Mouse (Mus musculus) T-helper 17 cell (primary cell): ENCODE measurements around the gene Dst.

Experiments used
- in situ Hi-C, 2 experiments: fragments of 300-600 bp; cut with MboI, MseI; formaldehyde crosslinking; loops; 1 replicate in 1 of 2; 2 replicates in 1 of 2; pipeline ENCODE4 v1.15.1; 2025; ENCODE audit warnings: high pct_unique_total_duplicates in 2 of 2

The Dst gene

DNA sequence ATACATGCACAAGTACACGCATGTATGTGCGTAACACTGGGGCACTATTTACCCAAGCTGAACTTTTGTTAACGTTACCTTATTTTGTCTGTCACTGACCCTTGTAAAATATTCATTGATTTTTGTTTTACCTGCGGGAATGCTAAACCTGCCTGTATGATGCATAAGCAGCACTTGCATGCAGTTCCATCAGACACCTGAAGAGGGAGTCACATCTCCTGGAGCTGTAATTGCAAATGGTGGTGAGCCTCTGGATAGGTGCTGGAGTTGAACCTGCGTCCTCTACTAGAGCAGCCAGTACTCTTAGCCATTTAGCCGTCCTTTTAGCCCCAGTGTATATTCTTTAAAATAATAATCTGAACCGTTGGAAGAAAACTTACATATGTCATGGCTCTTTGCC, 185.6 kb downstream of the Dst start:
- in situ Hi-C loops, result no loop called here

DNA sequence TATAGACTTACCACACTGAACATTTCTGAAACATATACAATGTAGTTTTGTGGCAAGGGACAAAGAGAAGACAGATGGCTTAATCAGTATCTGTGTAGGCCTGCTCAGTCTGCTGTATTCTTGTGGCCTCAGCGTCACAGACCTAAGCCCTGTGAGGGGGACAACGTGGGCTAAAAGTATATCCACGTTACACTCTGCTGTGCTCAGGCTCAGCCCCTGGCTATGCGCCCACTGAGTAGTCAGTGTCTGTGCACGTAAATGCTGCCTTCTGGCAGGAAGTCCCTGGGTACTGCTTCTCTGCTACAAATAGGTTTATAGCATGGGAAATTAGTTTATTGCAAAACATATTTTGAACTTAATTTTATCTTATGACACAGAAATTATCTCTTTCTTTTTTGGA, 186.3 kb downstream of the Dst start:
- in situ Hi-C loops, result no loop called here

DNA sequence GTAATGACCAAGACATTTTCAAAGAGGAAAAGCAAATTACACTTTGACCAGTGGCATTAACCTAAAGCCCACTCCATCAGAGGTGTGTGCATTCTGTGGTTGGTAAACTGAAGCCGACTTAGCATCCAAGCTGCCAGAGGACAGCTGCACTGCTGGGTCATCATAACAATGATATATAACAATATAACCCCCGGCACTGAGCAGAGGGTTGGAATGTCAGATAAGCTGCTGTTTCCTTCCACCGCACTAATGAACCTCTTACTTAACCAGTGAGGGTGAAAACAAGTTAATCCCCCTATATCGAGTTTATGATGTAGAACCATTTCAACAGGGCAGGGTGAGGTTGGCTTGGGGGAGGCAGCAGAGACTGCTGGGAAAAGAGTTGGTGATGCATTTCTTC, 187.1 kb downstream of the Dst start:
- in situ Hi-C loops, result no loop called here

DNA sequence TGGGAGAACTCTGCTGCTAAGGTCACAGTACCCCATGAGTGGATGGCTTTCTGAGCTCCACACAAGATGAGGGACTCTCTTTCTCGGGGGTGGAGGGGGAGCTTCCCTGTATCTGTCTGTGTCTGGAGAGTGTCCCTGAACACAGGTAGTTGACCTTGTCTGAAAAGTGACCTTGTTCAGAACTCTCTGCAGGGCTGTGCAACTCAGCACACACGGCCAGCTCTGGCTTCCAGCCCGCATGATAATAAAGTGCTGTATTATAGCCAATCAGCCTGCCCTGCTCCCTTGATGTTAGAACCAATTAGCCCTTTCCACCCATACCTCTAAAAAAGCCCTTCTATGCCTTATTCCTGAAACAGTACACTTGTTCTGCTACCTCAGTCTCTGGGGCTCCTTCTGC, 188.9 kb downstream of the Dst start:
- in situ Hi-C loops, result no loop called here

DNA sequence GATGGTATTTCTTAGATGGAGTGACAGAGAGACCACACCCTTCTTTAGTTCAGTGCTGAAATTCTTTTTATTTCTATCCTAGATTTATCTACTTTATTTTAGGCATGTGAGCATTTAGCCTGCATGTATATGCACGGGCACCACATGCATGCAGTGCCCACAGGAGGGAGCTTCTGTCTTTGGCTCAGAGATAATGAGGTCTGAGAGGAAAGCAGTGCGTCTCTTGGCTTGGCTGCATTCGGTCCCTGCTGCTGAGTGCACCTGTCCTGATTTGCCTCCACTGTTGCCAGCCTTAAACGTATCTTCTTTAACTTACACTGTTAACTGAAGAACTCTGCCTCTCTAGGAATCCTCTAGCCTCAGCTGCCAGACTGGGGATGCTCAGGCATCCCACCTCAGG, 189.6 kb downstream of the Dst start:
- in situ Hi-C loops, result no loop called here

DNA sequence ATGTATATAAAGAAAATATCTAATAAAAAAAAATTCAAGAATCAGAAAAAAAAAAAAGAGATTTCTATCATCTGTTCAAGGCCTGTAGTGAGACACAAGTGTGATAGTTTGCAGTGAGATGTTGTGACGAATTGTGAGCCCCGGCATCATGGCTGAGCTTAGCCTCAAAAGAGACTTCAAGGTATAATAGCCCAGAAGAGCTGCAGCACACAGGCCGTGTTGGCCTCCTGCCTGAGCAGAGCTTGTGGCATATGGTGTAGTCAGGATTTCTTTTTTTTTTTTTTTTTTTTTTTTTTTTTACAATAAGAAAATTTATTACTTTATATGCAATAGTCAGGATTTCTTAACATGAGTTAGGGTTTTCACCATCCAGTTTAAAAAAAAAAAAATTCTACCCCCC, 191.4 kb downstream of the Dst start:
- in situ Hi-C loops, result no loop called here

DNA sequence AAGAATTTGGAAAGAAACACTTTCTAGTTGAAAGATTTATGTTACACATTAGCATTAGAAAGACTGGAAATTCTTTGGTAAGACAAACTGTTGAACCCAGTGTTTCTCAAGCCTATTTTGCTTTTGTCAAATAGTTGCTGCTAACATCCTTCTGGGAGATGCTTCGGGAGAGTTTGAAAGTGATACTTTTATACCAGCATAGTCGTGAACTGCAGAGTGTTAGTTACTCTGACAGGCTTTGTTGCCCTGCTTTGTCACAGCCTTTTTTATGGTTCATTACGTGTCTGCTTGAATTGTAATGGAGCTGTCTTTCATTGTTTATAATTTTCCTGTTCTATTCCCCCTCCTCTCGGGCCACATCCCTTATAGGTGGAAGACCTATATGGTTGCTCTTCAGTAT, 192.4 kb downstream of the Dst start:
- in situ Hi-C loops, result no loop called here

DNA sequence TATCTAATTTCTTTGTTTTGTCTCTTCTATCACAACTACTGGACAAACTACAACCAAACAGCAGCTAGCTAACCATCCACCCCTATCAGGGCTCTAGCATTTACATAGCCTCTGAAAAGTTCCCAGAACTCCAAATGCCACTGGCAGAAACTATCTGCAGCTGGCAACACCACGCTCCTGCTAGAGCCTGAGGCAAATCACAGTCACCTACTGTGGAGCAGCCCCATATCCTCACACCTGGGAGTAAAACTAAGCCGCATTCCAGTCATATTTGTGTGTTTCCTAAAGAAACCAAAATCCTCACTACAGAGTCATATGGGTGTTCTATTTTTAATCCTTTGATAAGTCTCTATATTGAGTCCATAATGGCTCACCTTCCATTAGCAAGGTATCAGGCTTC, 194.6 kb downstream of the Dst start:
- in situ Hi-C loops, result no loop called here

DNA sequence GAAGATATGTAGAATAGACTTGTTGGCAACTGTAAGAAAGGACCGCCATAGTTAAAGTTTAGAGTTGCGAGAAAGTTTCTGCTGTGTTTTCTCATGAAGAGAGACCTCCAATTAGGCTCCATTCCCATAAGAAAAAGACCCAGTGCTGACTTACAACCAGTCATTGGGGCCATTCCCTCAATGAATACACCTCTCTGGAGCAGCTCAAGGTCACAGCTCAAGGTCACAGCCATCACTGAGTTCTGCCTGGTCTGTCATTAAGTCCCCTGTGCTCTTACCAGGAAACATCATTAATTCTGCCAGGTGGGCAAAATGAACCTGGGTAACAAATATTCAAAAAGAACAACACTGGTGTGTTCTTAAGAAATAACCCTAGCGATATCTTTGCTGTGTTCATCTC, 195.2 kb downstream of the Dst start:
- in situ Hi-C loops, result no loop called here

DNA sequence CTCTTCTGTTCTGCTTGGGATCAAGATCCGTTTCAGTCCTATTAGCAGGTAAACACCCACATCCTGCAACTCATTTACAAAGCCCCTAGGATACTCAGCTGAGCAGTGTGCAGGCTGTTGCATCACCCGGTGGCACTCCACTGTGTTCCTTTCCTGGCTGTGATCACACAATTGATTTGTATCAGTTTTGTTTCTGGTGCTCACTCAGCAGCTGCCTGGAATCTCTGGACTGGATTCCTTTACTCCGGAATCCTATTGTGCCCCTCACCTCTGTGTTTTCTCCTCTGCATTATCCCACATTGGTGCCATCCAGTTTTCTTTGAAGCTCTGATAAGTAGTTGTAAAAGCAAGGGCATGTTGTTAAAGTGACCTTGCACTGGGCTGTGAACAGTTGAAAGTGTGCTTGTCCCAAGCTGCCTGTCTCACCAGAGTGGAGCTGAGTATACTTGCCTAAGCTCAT, 195.7 kb downstream of the Dst start:
- in situ Hi-C loops, result no loop called here

DNA sequence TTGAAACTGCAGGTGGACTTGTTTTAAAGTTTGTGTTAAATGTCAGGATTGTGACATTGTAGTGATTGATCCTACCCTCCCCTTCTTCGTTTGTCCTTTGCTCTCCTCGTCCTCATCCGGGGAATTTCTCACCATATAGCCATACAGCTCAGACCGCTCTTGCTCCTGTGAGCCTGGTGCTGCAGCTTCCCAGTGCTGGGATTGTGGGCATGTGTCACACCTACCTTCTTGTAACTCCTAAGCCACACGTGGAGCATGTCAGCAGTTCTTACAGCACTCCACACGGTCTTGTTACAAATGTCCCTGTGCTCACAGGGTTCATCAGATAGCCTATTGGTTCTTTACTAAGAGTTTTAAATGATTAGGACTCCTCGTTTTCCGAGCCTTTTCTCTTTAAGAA, 196.8 kb downstream of the Dst start:
- in situ Hi-C loops, result no loop called here

DNA sequence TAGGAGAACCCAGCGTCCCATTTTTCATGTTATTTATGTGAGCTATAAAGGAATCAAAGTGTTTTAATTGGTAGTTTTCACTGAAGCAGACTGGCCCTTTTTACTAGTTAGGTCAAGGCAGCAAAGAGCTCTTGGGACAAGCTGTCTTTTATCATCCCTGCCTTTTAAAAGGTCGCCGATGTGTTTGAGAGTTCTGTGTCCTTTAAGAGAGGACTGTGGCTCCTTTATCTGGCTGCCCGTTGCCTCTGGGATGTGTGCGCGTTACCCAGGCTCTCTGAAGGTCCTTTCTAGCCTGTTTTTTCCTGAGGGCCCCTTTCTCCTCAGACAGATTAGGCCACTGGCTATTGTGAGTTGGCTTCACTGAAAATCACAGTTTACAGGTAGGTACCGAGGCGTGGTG, 198.6 kb downstream of the Dst start:
- in situ Hi-C loops, result no loop called here

DNA sequence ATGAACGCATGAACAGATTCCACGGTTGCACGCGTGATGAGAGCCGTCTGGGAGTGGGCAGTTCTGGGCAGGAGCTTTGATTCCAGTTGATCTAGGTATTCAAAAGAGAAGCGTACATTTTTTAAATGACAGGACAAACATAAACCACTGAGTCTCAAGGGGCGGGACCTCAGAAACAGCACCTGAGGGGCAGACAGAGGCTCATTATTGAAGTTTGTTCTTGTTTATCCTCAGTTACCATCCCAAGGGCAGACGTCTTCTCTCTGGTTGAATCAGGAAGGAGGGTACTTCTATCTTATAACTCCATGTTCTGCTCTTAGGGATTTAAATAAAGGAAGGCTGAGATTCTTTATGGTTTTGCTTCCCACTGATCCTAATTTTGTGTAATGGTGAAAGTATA, 199.1 kb downstream of the Dst start:
- in situ Hi-C loops, result no loop called here

DNA sequence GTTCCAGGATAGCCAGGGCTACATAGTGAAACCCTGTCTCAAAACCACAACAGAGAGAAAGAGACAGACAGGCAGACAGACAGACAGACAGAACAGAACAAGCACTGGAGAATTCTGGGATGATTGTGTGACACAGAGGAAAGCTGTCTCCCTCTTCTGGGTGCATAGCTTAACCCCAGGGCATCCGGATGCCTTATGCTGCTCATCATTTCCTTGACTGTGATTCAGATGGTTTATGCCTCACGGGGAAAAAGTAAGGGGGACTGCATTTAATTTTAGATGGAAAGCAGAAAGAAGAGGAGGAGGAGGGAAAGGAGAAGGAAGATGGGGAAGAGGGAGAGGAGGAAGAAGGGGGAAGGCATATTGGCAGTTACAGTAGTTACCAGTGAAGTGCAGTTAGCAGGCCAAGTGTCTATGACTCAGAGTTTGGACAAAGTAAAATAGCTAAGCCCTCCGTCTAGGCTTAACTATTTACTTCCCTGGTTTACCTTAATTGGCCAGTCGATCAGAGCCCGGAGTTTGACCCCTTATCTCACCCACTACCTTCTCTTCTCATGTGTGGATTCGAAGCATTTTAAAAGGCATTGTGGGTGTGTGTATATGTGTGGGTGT, 201.7 kb downstream of the Dst start:
- in situ Hi-C loops, result no loop called here

DNA sequence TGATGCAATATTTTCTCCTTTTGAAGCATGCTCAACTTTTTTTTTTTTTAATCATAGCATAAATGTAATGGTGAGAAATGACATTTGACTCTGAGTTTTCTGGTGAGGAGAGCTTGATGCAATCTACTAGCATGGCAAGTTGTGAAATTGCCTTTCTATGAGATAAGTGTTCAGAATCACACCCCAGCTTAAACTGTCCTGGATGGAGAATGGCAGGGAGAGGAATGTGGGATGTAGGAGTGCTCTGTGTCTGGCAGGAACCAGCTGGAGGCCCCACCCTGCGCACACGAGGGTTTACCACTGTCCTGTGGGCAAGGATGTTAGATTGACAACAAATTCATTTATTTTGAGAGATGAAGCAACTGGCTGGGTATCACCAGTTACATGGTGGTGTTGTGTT, 202.8 kb downstream of the Dst start:
- in situ Hi-C loops, result no loop called here

DNA sequence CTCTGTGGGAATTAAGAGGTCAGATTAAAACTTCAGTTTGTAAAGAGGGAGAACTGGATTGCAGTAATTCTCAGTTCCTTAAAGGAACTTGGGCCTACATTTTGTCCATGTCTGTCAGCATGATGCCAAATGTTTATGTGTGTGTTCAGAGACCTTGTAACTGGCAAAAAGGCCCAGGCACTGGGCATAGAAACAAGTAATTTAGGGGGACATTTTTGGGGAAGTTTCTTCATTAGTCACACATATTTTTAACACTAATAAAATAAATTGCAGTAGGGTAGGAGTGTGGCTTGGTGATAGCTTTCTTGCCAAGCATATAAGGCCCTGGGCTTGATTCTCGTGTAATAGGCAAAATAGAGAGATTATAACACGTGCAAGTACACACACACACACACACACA, 203.9 kb downstream of the Dst start:
- in situ Hi-C loops, result no loop called here

DNA sequence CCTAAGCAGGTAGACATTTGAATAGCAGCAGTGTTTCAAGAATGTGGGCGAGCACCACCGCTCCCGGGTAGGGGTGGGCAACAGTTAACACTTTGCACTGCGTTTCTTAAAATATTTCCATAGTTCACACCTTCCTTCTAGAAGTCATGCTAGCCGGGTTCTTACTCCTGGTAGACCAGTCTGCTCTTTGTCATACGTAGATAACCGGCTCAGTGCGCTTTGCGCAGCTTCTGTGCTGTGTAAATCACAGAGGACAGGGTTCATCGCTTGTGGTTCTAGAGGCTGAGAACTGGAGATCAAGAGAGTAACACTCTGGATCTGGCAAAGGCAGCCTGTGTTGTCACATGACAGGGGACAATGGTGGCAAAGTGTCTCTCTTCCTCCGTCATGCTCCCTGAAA, 208.4 kb downstream of the Dst start:
- in situ Hi-C loops, result no loop called here

DNA sequence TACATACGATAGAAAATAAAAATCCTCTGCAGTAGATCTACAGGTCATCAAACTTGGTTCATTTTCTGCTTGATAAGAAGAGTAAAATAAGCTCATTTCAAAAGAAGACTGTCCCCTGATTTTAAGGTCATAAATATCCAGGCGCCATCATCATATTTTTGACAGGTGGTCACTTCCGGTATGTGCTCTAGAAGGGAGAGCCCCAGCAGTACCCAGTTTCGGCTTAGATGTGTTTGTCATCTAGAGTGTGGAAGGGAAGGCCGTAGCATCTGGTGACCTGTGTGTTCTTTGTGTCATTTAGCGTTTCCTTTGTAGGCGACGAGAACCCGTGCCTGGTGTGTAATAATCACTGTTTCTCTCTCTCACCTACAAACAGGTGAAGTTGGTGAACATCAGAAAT, 209.0 kb downstream of the Dst start:
- in situ Hi-C loops, result no loop called here

DNA sequence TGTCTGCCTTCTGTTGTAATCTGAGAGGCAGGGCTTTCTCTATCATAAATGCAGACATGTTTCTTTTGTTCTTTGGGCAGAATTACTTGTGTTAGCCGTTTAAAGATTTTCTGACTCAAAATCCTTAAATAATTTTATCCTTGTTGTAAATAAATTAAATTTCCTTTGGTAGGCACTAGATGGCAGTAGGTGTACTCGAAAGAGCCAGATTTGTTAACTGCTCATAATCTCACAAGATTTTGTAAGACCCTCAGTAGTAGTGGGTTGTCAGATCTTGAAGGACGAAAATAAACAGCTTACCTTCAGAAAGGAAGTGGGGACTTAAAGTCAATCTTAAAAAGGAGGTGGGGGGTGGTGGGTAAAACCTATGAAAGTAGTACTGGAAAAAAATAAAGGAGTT, 209.7 kb downstream of the Dst start:
- in situ Hi-C loops, result no loop called here

DNA sequence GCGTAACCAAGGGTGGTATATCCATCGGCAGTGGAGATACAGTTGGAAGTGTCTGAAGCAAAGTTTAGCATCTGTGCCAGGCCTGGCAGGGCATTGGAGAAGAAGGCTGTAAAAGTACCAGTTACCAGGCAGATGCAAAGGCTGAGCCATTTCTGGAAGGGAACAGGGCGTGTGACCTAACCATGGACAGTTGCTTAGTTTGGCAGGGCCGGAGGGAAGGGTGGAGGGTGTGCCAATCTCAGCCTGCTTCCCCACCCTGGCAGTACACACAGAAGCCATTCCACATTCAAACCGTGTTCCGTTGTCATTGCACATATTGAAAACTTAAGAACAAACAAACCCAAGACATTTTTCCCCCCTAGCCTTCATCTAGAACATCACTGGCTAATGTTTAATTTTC, 212.0 kb downstream of the Dst start:
- in situ Hi-C loops, result no loop called here

DNA sequence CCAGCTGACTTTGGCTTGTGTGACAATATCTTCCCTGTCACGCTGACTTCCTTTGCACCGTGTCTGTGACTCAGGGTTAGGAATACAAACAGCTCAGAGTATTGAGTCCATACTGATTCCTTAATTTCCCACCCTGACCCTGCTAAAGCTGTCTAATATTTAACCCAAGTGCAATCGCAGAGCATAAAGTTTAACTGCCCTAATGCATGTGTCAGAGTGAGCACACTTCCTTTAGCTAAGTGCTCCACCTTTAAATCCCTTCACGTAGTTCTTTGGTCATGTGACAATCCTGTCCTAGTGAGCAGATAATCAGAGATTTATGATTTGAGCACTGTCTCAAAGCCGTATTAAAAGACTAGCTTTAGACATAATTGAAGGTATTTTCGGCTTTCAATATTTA, 212.6 kb downstream of the Dst start:
- in situ Hi-C loops, result no loop called here

DNA sequence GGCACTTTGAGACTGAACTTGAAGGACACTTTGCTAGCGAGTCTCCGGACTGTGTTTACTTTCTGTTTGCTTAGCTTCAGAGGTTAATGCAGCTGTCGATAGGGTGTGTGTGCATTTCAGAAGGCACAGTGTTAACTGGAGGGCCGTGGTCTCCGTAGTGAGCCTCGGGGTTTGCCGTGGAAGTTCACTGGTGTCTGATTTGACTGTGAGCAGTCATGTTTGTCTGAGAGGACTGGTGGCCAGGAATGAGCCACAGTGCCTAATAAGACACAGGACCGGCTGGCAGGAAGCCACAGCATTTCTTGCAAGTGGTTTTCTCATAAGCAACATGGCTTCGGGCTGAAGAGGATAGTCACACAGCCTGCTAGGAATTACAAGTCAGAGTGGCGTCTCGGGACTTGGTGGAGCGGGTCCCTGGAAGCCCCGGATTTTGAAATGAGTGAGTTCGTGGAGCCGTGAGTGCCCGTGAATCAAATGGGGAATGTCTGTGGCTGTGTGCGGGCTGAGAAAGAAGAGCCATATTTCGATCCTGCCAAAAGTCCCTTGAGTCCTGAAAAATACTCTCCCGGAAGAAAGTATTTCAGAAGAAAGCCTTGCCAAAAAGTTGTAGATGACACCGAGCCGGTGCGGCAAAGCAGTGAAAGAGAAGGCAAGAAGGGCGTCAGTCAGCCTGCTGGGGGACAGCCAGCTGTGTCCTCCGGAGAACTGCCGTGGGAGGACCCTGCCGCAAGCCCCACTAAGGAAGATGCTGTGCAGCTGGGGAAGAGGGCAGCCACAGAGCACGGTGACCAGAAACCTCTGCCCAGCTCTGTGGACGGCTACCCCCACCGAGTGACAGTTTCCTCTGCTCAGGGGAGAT, 213.4 kb downstream of the Dst start:
- in situ Hi-C loops, result no loop called here

DNA sequence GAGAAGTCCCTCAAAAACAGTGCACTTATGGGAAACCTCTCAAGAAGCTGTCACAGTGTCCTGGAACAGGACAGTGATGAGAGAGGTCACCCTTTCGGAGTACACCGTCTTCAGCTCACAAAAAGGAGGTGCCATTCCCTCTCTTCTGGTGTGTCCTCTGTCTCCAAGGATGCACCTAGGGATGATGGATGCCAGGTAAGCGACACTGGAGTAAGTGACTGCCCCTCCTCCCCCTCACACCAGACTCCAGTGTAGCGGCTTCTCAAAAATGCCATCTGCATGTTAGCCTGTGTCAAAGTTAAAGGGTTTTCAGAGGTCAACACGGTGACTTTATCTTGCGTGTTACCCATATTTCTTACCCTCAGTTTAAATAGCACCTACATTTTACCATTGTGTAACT, 214.2 kb downstream of the Dst start:
- in situ Hi-C loops, result no loop called here

DNA sequence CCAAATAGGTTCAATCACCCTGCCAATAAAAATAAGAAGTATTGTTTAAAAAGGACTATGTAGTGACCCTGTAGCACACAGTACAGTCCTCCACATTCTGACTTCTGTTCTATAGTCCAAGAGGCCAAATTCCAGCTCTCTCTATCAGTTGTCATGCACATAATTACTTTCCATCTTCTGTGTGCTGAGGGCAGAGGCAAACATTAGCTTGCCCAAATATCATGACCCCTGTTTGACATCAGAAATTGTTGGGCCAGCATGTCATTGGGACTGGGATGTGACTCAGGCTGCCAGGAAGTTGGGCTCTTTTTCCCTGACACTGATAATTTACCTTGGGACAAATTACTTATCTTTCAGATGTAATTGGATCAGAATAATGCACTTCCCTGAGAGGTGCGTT, 214.9 kb downstream of the Dst start:
- in situ Hi-C loops, result no loop called here
